Mouse (Mus musculus) thymus, adult 2 months (tissue): Measurements from ENCODE around the gene Bard1.

ENCODE experiments used
- CTCF ChIP-seq: fragments of 200-500 bp; IDR thresholded peaks from 2 replicates; pipeline ENCODE4 v1.5.1; 2012; ENCODE audit warnings: mild to moderate bottlenecking, control low read depth, low read length, moderate library complexity, borderline replicate concordance; ENCODE audit not compliant: control insufficient read depth, poor library complexity, insufficient read depth; ENCODE audit errors: extremely low read depth
- POLR2A ChIP-seq: fragments of 200-500 bp; IDR thresholded peaks from 2 replicates; pipeline ENCODE4 v1.6.1; 2012; ENCODE audit warnings: mild to moderate bottlenecking, low read length, control low read depth, moderate library complexity; ENCODE audit not compliant: control insufficient read depth, poor library complexity, insufficient read depth; ENCODE audit errors: extremely low read depth

DNA sequence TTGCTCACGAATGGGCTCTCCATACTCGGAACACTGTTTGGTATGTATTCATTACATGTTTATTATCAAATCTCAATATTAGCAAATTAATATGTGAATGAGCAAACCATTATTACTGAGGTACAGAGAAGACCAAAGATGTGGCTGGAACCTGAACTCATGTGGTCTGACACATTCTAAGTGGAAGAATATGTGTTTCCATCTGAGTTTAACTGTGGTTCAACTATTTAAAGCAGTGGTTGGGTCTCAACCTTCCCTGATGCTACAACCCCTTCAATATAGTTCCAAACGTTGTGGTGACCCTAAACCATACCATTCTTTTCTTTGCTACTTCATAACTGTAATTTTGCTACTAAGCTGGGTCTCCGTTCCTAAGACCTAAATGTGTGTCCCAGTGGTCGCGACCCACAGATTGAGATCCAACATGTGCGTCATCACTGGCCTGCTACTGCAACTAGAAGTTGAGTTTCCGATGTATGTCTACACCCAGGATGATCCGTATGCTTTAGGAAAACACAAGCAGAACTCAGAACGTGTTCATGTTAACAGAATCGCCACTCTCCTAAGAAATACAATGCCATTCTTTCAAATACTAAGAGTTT, 1.5 kb downstream of the Bard1 start:
- TF ChIP-seq CTCF (no peak), POLR2A (no peak)
